Mouse (Mus musculus): ENCODE measurements around the gene Mau2. TPM values are rescaled to one million over a fixed set of nuclear protein-coding genes. Genes with fewer than 3 reads are reported as not detected.
"Not testable (repeated sequence)": the region's sequence is repeated elsewhere in the genome, so short reads cannot be mapped to it uniquely, and the experiment has no call there.

Mau2 gene
- polyA plus RNA-seq, 1 experiment: 46.0 TPM

DNA sequence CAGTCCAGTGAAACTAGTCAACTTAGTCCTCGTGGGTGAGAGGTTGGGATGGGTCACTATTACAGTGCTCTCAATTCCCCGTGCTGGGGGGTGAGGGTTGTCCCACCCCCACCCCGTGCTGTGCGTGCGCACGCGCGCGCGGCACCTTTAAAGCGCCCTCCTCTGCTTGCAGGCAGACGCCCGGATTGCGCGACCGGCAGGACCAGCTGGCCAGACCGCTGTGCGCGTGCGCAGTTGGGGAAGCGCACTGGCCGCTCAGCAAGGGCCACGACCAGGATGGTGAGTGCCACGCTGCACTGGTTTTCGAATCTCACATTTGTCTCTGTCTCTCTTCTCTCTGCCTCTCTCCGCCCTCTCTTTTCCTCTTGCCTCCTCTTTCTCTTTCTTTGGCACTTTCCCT lies 40.8 kb upstream of the Mau2 start, which contains the start of gene Hapln4:
Hapln4 (plus strand) TSS at position 173 of the 400 bp plus-strand sequence.
- Histone ChIP-seq H3K4me3 (ENCODE audit: control insufficient read depth, low read depth, low read length) (peak within 1 kb of the TSS; percentile 53), H3K27ac (ENCODE audit: control insufficient read depth, insufficient read depth, low read depth, low read length) (no peak within 1 kb of the TSS), H3K36me3 (ENCODE audit: control insufficient read depth, insufficient read depth, low read length) (no peaks in the 10 kb centered on the region), H3K27me3 (ENCODE audit: control insufficient read depth, insufficient read depth, low read length) (no peaks in the 10 kb centered on the region), H3K4me1 (ENCODE audit: control insufficient read depth, insufficient read depth, low read length) (peaks cover 26% of the 10 kb centered on the region)
- TF ChIP-seq CTCF (IDR thresholded peaks at IDR 0.05; ENCODE audit: control insufficient read depth, insufficient read depth, insufficient replicate concordance, low read depth, low read length): no peak
- no peak for TF ChIP-seq POLR2A (IDR thresholded peaks at IDR 0.05; ENCODE audit: control insufficient read depth, low read depth, low read length)

DNA sequence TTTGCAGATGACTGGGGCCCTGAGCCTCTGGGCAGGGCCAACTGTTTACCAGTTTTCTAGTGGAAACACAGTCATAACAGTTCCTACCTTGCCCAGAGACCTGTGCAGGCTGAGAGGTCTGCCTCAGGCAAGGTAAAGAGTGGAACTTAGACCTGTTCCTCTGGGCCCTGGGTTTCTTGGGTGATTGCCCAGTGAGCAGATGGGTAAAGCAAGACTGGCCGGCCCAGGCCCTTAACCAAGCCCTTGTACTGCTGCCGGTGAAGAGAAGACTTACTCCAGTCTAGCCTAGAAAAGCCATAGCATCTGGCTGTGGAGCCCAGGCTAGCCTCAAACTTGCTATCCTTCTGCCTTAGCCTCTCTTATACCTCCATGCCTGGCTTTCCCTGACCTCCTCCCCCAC lies 39.4 kb upstream of the Mau2 start:
- TF ChIP-seq POLR2A (IDR thresholded peaks at IDR 0.05; ENCODE audit: control insufficient read depth, low read depth, low read length): no peak
- no peak for TF ChIP-seq CTCF (IDR thresholded peaks at IDR 0.05; ENCODE audit: control insufficient read depth, insufficient read depth, insufficient replicate concordance, low read depth, low read length)
- no peaks in the 10 kb centered on the region for H3K27me3 ChIP-seq (ENCODE audit: control insufficient read depth, insufficient read depth, low read length)
- H3K4me3 ChIP-seq (ENCODE audit: control insufficient read depth, low read depth, low read length): no peak overlapping the region
- no peaks in the 10 kb centered on the region for H3K36me3 ChIP-seq (ENCODE audit: control insufficient read depth, insufficient read depth, low read length)
- peaks cover 22% of the 10 kb centered on the region for H3K4me1 ChIP-seq (ENCODE audit: control insufficient read depth, insufficient read depth, low read length)
- H3K27ac ChIP-seq (ENCODE audit: control insufficient read depth, insufficient read depth, low read depth, low read length): no peak overlapping the region

DNA sequence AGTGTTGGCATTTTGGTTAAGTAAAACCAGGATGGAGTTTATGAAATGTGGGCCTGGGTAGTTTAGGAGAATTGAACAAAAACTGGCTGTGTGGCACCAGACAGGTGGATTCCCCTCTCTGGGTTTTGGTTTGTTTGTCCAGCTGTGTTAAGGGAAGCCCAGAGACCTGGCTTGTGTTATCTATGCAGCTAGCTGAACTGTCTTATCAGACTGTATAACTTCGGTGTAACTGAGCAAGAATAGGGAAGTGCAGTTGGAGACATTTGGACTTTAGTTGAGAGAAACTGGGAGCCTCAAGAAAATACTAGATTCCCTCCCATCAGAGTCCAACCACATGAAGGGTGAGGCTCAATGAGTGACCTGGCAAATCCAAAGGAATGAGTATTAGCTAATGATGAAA lies 31.1 kb upstream of the Mau2 start:
- TF ChIP-seq CTCF (IDR thresholded peaks at IDR 0.05; ENCODE audit: control insufficient read depth, insufficient read depth, insufficient replicate concordance, low read depth, low read length): no peak
- no peak for TF ChIP-seq POLR2A (IDR thresholded peaks at IDR 0.05; ENCODE audit: control insufficient read depth, low read depth, low read length)
- H3K27me3 ChIP-seq (ENCODE audit: control insufficient read depth, insufficient read depth, low read length): no peaks in the 10 kb centered on the region
- H3K4me1 ChIP-seq (ENCODE audit: control insufficient read depth, insufficient read depth, low read length): peaks cover 11% of the 10 kb centered on the region
- no peaks in the 10 kb centered on the region for H3K36me3 ChIP-seq (ENCODE audit: control insufficient read depth, insufficient read depth, low read length)
- H3K4me3 ChIP-seq (ENCODE audit: control insufficient read depth, low read depth, low read length): no peak overlapping the region
- H3K27ac ChIP-seq (ENCODE audit: control insufficient read depth, insufficient read depth, low read depth, low read length): no peak overlapping the region

DNA sequence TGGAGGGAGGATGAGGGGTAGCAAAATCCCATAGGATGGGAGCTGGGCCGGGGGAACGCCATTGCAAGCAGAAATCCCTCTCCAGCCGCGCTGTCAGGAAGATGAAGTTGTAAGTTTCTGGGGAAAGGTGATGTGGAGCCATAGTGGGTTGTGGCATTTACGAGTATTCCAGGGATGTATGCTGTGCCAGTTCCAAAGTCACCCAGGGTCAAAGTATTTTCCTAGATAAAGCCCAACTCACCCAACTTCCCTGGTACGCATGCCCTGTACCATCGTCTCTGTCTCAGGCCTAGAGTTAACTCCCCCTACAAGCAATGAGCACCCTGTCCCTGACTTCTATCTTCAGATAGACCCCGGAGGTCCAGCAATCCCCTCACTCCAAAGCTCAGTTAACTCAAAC lies 30.6 kb upstream of the Mau2 start:
- Histone ChIP-seq H3K27ac (ENCODE audit: control insufficient read depth, insufficient read depth, low read depth, low read length) (no peak overlapping the region), H3K4me3 (ENCODE audit: control insufficient read depth, low read depth, low read length) (peak overlapping the region; percentile 64), H3K36me3 (ENCODE audit: control insufficient read depth, insufficient read depth, low read length) (no peaks in the 10 kb centered on the region; the same call in 1 of the 2 replicates), H3K4me1 (ENCODE audit: control insufficient read depth, insufficient read depth, low read length) (peaks cover 11% of the 10 kb centered on the region), H3K27me3 (ENCODE audit: control insufficient read depth, insufficient read depth, low read length) (no peaks in the 10 kb centered on the region)
- no peak for TF ChIP-seq POLR2A (IDR thresholded peaks at IDR 0.05; ENCODE audit: control insufficient read depth, low read depth, low read length)

DNA sequence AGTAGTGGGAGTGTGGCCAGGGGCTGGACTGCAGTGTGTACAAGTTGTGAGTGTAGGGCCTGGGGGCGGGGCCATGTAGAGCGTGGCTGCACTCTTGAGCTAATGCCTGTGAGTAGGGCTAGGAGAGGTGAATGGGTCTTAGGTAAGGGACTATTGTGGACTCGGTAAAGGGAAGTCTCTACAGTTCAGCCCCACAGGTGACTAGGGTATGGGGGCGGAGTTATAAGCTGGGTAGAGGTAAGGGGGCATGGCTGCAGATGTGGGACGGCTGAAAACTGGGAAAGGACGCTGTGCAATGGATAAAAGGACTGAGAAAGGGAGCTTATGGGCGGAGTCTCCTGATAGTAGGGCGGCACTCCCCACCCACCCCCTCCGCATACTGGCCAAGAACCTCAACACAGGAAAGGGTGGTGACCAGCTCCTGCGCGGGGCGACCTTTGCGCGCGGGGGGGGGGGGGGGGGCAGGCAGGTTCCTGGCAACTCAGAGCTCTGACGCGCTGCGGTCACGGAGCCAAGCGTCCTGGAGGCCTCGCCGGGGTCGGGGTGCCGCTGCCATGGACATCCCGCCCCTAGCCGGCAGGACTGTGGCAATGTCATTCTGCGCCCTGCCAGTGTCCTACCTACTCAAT lies 30.0 kb upstream of the Mau2 start, which contains the start of gene Tm6sf2:
Tm6sf2 (plus strand) TSS at position 484 of the 629 bp plus-strand sequence.
- H3K4me3 ChIP-seq (ENCODE audit: control insufficient read depth, low read depth, low read length): peak within 1 kb of the TSS; percentile 66
- peaks cover 11% of the 10 kb centered on the region for H3K4me1 ChIP-seq (ENCODE audit: control insufficient read depth, insufficient read depth, low read length)
- no peak within 1 kb of the TSS; the same call in 1 of the 2 replicates for H3K27ac ChIP-seq (ENCODE audit: control insufficient read depth, insufficient read depth, low read depth, low read length)
- TF ChIP-seq POLR2A (IDR thresholded peaks at IDR 0.05; ENCODE audit: control insufficient read depth, low read depth, low read length) (no peak), CTCF (IDR thresholded peaks at IDR 0.05; ENCODE audit: control insufficient read depth, insufficient read depth, insufficient replicate concordance, low read depth, low read length) (no peak)
- H3K36me3 ChIP-seq (ENCODE audit: control insufficient read depth, insufficient read depth, low read length): no peaks in the 10 kb centered on the region; the same call in 1 of the 2 replicates
- no peaks in the 10 kb centered on the region for H3K27me3 ChIP-seq (ENCODE audit: control insufficient read depth, insufficient read depth, low read length)

DNA sequence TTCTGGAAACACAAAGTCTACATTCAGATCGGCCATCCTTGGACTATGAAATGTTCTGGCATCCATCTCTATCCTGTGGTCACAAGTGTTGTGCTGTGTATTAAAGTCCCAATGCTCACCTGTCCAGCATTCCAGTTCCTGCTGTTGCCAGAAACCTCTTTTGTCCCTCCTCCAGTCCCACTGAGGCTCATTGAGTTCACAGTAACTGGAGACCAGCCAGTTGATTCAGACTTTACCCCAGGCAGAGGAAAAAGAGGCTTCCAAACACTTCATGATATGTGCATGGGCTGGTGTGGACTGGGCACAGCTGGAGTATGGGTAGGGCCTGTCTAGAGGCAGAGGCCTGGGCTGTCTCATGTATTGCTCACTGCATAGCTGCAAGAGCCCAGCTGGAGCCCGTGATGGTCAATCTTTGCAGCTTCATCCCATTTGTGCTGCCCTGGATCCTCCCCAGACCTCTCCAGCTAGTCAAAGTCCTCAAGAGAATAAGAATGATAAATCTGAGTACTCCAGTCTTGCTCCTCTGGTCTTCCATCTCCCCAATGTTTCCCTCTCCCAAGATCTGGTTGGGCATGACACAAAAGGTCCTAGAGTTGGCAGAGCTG lies 29.4 kb upstream of the Mau2 start:
- TF ChIP-seq CTCF (IDR thresholded peaks at IDR 0.05; ENCODE audit: control insufficient read depth, insufficient read depth, insufficient replicate concordance, low read depth, low read length) (no peak), POLR2A (IDR thresholded peaks at IDR 0.05; ENCODE audit: control insufficient read depth, low read depth, low read length) (no peak)
- H3K4me3 ChIP-seq (ENCODE audit: control insufficient read depth, low read depth, low read length): peak overlapping the region; percentile 66
- no peaks in the 10 kb centered on the region; the same call in 1 of the 2 replicates for H3K36me3 ChIP-seq (ENCODE audit: control insufficient read depth, insufficient read depth, low read length)
- no peaks in the 10 kb centered on the region for H3K27me3 ChIP-seq (ENCODE audit: control insufficient read depth, insufficient read depth, low read length)
- H3K4me1 ChIP-seq (ENCODE audit: control insufficient read depth, insufficient read depth, low read length): peaks cover 11% of the 10 kb centered on the region
- no peak overlapping the region for H3K27ac ChIP-seq (ENCODE audit: control insufficient read depth, insufficient read depth, low read depth, low read length)

DNA sequence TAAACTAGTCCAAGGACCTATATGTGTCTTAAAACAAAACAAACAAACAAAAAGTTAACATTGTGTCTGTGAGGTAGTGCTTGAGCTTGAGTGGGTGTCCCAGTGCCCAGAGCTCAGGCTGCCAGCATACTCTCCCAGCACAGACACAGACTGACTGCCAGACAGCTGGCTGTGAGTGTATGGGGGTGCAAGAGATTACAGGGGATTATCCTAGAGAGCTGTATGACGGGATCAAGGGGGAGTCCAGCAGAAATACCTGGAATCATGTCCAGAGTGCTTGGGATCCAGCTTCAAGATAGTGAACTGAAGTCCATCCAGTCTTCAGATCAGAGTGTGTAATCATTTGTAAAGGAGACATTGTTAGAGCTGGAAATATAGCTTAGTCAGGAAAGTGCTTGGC lies 15.2 kb upstream of the Mau2 start:
- peaks cover 2% of the 10 kb centered on the region for H3K36me3 ChIP-seq (ENCODE audit: control insufficient read depth, insufficient read depth, low read length)

DNA sequence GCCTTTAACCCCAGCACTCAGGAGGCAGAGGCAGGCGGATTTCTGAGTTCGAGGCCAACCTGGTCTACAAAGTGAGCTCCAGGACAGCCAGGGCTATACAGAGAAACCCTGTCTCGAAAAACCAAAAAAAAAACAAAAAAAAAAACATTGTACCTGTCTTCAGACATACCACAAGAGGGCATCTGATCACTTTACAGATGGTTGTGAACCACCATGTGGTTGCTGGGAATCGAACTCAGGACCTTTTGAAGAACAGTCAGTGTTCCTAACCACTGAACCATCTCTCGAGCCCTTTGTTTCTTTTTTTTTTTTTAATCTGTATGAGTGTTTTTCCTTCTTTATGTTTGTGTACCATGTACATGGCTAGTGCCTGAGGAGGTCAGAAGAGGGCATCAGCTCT lies 7.9 kb upstream of the Mau2 start:
- not testable (repeated sequence) for H3K4me1 ChIP-seq (ENCODE audit: control insufficient read depth, insufficient read depth, low read length); H3K4me3 ChIP-seq (ENCODE audit: control insufficient read depth, low read depth, low read length); H3K36me3 ChIP-seq (ENCODE audit: control insufficient read depth, insufficient read depth, low read length); H3K27ac ChIP-seq (ENCODE audit: control insufficient read depth, insufficient read depth, low read depth, low read length); H3K27me3 ChIP-seq (ENCODE audit: control insufficient read depth, insufficient read depth, low read length)

More for the DNA sequence above, 15.2 kb upstream of the Mau2 start:
- TF ChIP-seq CTCF (IDR thresholded peaks at IDR 0.05; ENCODE audit: control insufficient read depth, insufficient read depth, insufficient replicate concordance, low read depth, low read length): no peak
- TF ChIP-seq POLR2A (IDR thresholded peaks at IDR 0.05; ENCODE audit: control insufficient read depth, low read depth, low read length): no peak
- Histone ChIP-seq H3K27me3 (ENCODE audit: control insufficient read depth, insufficient read depth, low read length) (no peaks in the 10 kb centered on the region), H3K4me3 (ENCODE audit: control insufficient read depth, low read depth, low read length) (no peak overlapping the region), H3K27ac (ENCODE audit: control insufficient read depth, insufficient read depth, low read depth, low read length) (no peak overlapping the region), H3K4me1 (ENCODE audit: control insufficient read depth, insufficient read depth, low read length) (no peaks in the 10 kb centered on the region)
